ENCODE assay signal across 26 mouse cellular contexts in genomic region chr12:105738316-105739096, GRCm38 (mm10). TPM values are rescaled to one million over a fixed set of nuclear protein-coding genes. Genes with fewer than 3 reads are reported as not detected.
DNase-seq lines count a peak whose midpoint lies in the region; ATAC-seq and TF ChIP-seq lines count a peak whose summit lies in the region.
"Had no signal": no experiment of that assay in that cellular context is flagged by ENCODE, and none has a peak within 500 bp of the region (broad histone marks: within the 10 kb centered on the region; RNA-seq: fewer than 3 reads in every experiment).

No protein-coding gene starts in this region.

- no peak overlapping the region for H3K9ac ChIP-seq in ES-E14 (ENCODE audit: insufficient read depth, low read depth, low read length, poor library complexity, severe bottlenecking)
- no peak overlapping the region for H3K9ac ChIP-seq in liver, embryonic 15.5 days
- no peak overlapping the region for H3K9ac ChIP-seq in forebrain, embryonic 14.5 days (ENCODE audit: low read length)
- H3K9ac ChIP-seq: hindbrain, embryonic 13.5 days; lung, embryonic 15.5 days; stomach, embryonic 15.5 days had no signal

- H3K9me3 ChIP-seq in ES-E14 (ENCODE audit: control insufficient read depth, insufficient read depth, low read depth, low read length): no peaks in the 10 kb centered on the region
- H3K9me3 ChIP-seq in limb, embryonic 10.5 days (replicated peaks): no peaks in the 10 kb centered on the region
- H3K9me3 ChIP-seq in liver, embryonic 15.5 days (replicated peaks): no peaks in the 10 kb centered on the region
- no peaks in the 10 kb centered on the region for H3K9me3 ChIP-seq in forebrain, embryonic 14.5 days (replicated peaks; ENCODE audit: control insufficient read depth, low read length)
- H3K9me3 ChIP-seq: forebrain, embryonic 10.5 days; hindbrain, embryonic 13.5 days; lung, embryonic 15.5 days; stomach, embryonic 15.5 days had no signal

- peak; percentile 64; the same call in 1 of the 2 replicates for ATAC-seq in liver, embryonic 15.5 days (ENCODE audit: insufficient read depth)
- ATAC-seq in forebrain, embryonic 14.5 days: no peak
- ATAC-seq in frontal cortex, adult (ENCODE audit: low TSS enrichment): no peak
- ATAC-seq: inflammation-experienced regulatory T-cells, adult 6 months had no signal

- in situ Hi-C loops in ES-E14 (cut with MboI; ENCODE audit: low sequenced_read_pairs in 2 of 2, unreplicated experiment in 2 of 2): no loop called here

- no peaks in the 10 kb centered on the region; the same call in 1 of the 2 replicates for H3K36me3 ChIP-seq in ES-E14 (ENCODE audit: control insufficient read depth, insufficient read depth, low read length, poor library complexity, severe bottlenecking)
- H3K36me3 ChIP-seq in limb, embryonic 10.5 days: no peaks in the 10 kb centered on the region
- no peaks in the 10 kb centered on the region for H3K36me3 ChIP-seq in liver, embryonic 15.5 days (replicated peaks)
- no peaks in the 10 kb centered on the region for H3K36me3 ChIP-seq in forebrain, embryonic 14.5 days (ENCODE audit: control insufficient read depth, insufficient read depth, low read length)
- H3K36me3 ChIP-seq: forebrain, embryonic 10.5 days; hindbrain, embryonic 13.5 days; lung, embryonic 15.5 days; stomach, embryonic 15.5 days had no signal

- peaks cover 4 to 24% of the 10 kb centered on the region in 2 experiments; a peak in 3 of 4 replicates for H3K4me1 ChIP-seq in ES-E14 (ENCODE audit: control insufficient read depth in 2 of 2, insufficient read depth in 2 of 2, low read length in 2 of 2, poor library complexity in 1 of 2)
- peaks cover 12% of the 10 kb centered on the region for H3K4me1 ChIP-seq in limb, embryonic 10.5 days
- peaks cover 7% of the 10 kb centered on the region for H3K4me1 ChIP-seq in liver, embryonic 15.5 days (replicated peaks)
- no peaks in the 10 kb centered on the region for H3K4me1 ChIP-seq in forebrain, embryonic 14.5 days (ENCODE audit: control insufficient read depth, insufficient read depth, low read length)
- H3K4me1 ChIP-seq: hindbrain, embryonic 13.5 days; lung, embryonic 15.5 days; stomach, embryonic 15.5 days had no signal

- H3K4me2 ChIP-seq in liver, embryonic 15.5 days: no peak overlapping the region
- no peak overlapping the region for H3K4me2 ChIP-seq in forebrain, embryonic 14.5 days (ENCODE audit: low read length)
- H3K4me2 ChIP-seq: heart, embryonic 11.5 days; hindbrain, embryonic 13.5 days; lung, embryonic 15.5 days; midbrain, embryonic 11.5 days; stomach, embryonic 15.5 days had no signal

- WGBS in limb, embryonic 10.5 days: 78% methylated on average over 15 of the region's 15 CpGs
- 65% methylated on average over 15 of the region's 15 CpGs for WGBS in liver, embryonic 15.5 days (ENCODE audit: insufficient replicate concordance)
- 90% methylated on average over 15 of the region's 15 CpGs for WGBS in forebrain, embryonic 14.5 days

- peak; percentile 85 for DNase-seq in heart, adult 11 months
- no peak for DNase-seq in heart, postnatal 4 days
- no peak for DNase-seq in ES-E14 (ENCODE audit: low read depth, low spot score)
- no peak for DNase-seq in limb, embryonic 10.5 days (ENCODE audit: low spot score)
- DNase-seq in forebrain, embryonic 14.5 days (ENCODE audit: low spot score): no peak
- no peak for DNase-seq in adrenal gland, adult 2 months
- DNase-seq: adrenal gland, postnatal 14 days; cerebellum, adult 8-10 months; cerebellum, postnatal 36 days; gastrocnemius, adult 2 months; kidney, adult 18-20 months; kidney, postnatal 25 days; layer of hippocampus, postnatal 36 days; lung, postnatal 36 days; thymus, postnatal 4 days had no signal

- H3K4me3 ChIP-seq in ES-E14 (ENCODE audit: insufficient read depth in 1 of 2, low read depth in 1 of 2, low read length in 2 of 2, poor library complexity in 1 of 2, severe bottlenecking in 1 of 2): no peak overlapping the region
- H3K4me3 ChIP-seq in limb, embryonic 10.5 days: no peak overlapping the region
- no peak overlapping the region for H3K4me3 ChIP-seq in liver, embryonic 15.5 days (replicated peaks)
- no peak overlapping the region for H3K4me3 ChIP-seq in forebrain, embryonic 14.5 days (ENCODE audit: low read depth, low read length)
- H3K4me3 ChIP-seq: forebrain, embryonic 10.5 days; gastrocnemius, adult 2 months; hindbrain, embryonic 13.5 days; layer of hippocampus, adult 2 months; lung, embryonic 15.5 days; stomach, embryonic 15.5 days had no signal

- no peaks in the 10 kb centered on the region for H3K27me3 ChIP-seq in limb, embryonic 10.5 days (ENCODE audit: low read depth, poor library complexity, severe bottlenecking)
- no peaks in the 10 kb centered on the region for H3K27me3 ChIP-seq in liver, embryonic 15.5 days
- no peaks in the 10 kb centered on the region for H3K27me3 ChIP-seq in forebrain, embryonic 14.5 days (replicated peaks; ENCODE audit: control insufficient read depth, insufficient read depth, low read length)
- H3K27me3 ChIP-seq: hindbrain, embryonic 13.5 days; lung, embryonic 15.5 days; stomach, embryonic 15.5 days had no signal

- peak overlapping the region; percentile 23; the same call in 1 of the 2 replicates for H3K27ac ChIP-seq in ES-E14 (ENCODE audit: insufficient read depth, low read depth, low read length, poor library complexity, severe bottlenecking)
- H3K27ac ChIP-seq in limb, embryonic 10.5 days: peak overlapping the region; percentile 39; the same call in 1 of the 2 replicates
- H3K27ac ChIP-seq in liver, embryonic 15.5 days (replicated peaks): no peak overlapping the region
- H3K27ac ChIP-seq in forebrain, embryonic 14.5 days (ENCODE audit: low read depth, low read length): no peak overlapping the region
- H3K27ac ChIP-seq: forebrain, embryonic 10.5 days; gastrocnemius, adult 2 months; hindbrain, embryonic 13.5 days; layer of hippocampus, adult 2 months; lung, embryonic 15.5 days; stomach, embryonic 15.5 days had no signal

TF ChIP-seq in ES-E14, 5 proteins besides CTCF, POLR2A, EP300 and RAD21:
- TF ChIP-seq ZC3H11A (IDR thresholded peaks at IDR 0.05; ENCODE audit: borderline replicate concordance, low read depth, low read length): no peak
- no peak for TF ChIP-seq CHD2 (IDR thresholded peaks at IDR 0.05; ENCODE audit: low read depth, low read length)
- TF ChIP-seq HCFC1 (IDR thresholded peaks at IDR 0.05; ENCODE audit: borderline replicate concordance, insufficient read depth, low read length): no peak
- no peak for TF ChIP-seq MAFK (IDR thresholded peaks at IDR 0.05; ENCODE audit: insufficient read depth, low read depth, low read length)
- no peak for TF ChIP-seq ZNF384 (IDR thresholded peaks at IDR 0.05; ENCODE audit: low read depth, low read length)

RNA-seq across cellular contexts. Expression of gene Ak7, which starts 32.7 kb away (rescaled TPM):
- under 1 TPM in 1 of 2 experiments, not detected in 1; 0.09 TPM for total RNA-seq in heart, postnatal 4 days (2021)
- 2.3 and 6.5 TPM in 2 replicates for total RNA-seq in ES-E14 (2012; rRNA removed)
- 0.05 and 0.09 TPM in 2 replicates for polyA plus RNA-seq in limb, embryonic 10.5 days (2016; fragmentation: Nextera tagmentation; extraction: Ambion mirVana)
- 0.09 and 0.13 TPM in 2 replicates for polyA plus RNA-seq in liver, embryonic 15.5 days (2015; fragmentation: Nextera tagmentation; extraction: Ambion mirVana)
- 0.41 and 0.73 TPM in 2 replicates for polyA plus RNA-seq in forebrain, embryonic 14.5 days (2014; fragmentation: Nextera tagmentation; extraction: Ambion mirVana)
- under 1 TPM; 0.12 to 0.48 TPM for total RNA-seq in adrenal gland, adult 2 months (2021)
- polyA plus RNA-seq in adrenal gland, adult 2 months (2012; rRNA removed): 0.02 TPM in 1 of 2 replicates, not detected in the other
- total RNA-seq: gastrocnemius, adult 2 months had no signal
- polyA plus RNA-seq: embryonic facial prominence, embryonic 11.5 days had no signal

RNA-seq across cellular contexts. Expression of gene Papola, which starts 46.0 kb away (rescaled TPM):
- total RNA-seq in heart, postnatal 4 days (2021): 100 to 1,000 TPM; 168 to 174 TPM
- 95.9 and 131 TPM in 2 replicates for total RNA-seq in ES-E14 (2012; rRNA removed)
- polyA plus RNA-seq in limb, embryonic 10.5 days (2016; fragmentation: Nextera tagmentation; extraction: Ambion mirVana): 281 and 297 TPM in 2 replicates
- 90.3 and 97.1 TPM in 2 replicates for polyA plus RNA-seq in liver, embryonic 15.5 days (2015; fragmentation: Nextera tagmentation; extraction: Ambion mirVana)
- 164 and 176 TPM in 2 replicates for polyA plus RNA-seq in forebrain, embryonic 14.5 days (2014; fragmentation: Nextera tagmentation; extraction: Ambion mirVana)
- total RNA-seq in adrenal gland, adult 2 months (2021): 100 to 1,000 TPM; 227 to 228 TPM
- polyA plus RNA-seq in adrenal gland, adult 2 months (2012; rRNA removed): 19.4 and 28.7 TPM in 2 replicates

RNA-seq across cellular contexts. Expression of gene Atg2b, which starts 53.5 kb away (rescaled TPM):
- total RNA-seq in heart, postnatal 4 days (2021): 10 to 100 TPM; 18.5 to 19.7 TPM
- 25.2 and 30.9 TPM in 2 replicates for total RNA-seq in ES-E14 (2012; rRNA removed)
- 12.1 and 14.0 TPM in 2 replicates for polyA plus RNA-seq in limb, embryonic 10.5 days (2016; fragmentation: Nextera tagmentation; extraction: Ambion mirVana)
- 6.8 and 7.7 TPM in 2 replicates for polyA plus RNA-seq in liver, embryonic 15.5 days (2015; fragmentation: Nextera tagmentation; extraction: Ambion mirVana)
- 13.8 and 14.6 TPM in 2 replicates for polyA plus RNA-seq in forebrain, embryonic 14.5 days (2014; fragmentation: Nextera tagmentation; extraction: Ambion mirVana)
- 10 to 100 TPM; 22.7 to 28.9 TPM for total RNA-seq in adrenal gland, adult 2 months (2021)
- polyA plus RNA-seq in adrenal gland, adult 2 months (2012; rRNA removed): 12.7 and 14.4 TPM in 2 replicates

RNA-seq across cellular contexts. Expression of gene Gskip, which starts 53.9 kb away (rescaled TPM):
- total RNA-seq in heart, postnatal 4 days (2021): 10 to 100 TPM in 1 of 2 experiments, 1 to 10 TPM in 1; 9.9 to 10.3 TPM
- total RNA-seq in ES-E14 (2012; rRNA removed): 7.2 and 8.6 TPM in 2 replicates
- polyA plus RNA-seq in limb, embryonic 10.5 days (2016; fragmentation: Nextera tagmentation; extraction: Ambion mirVana): 36.8 and 41.2 TPM in 2 replicates
- 11.5 and 11.8 TPM in 2 replicates for polyA plus RNA-seq in liver, embryonic 15.5 days (2015; fragmentation: Nextera tagmentation; extraction: Ambion mirVana)
- polyA plus RNA-seq in forebrain, embryonic 14.5 days (2014; fragmentation: Nextera tagmentation; extraction: Ambion mirVana): 33.5 and 34.1 TPM in 2 replicates
- 10 to 100 TPM; 16.5 to 21.5 TPM for total RNA-seq in adrenal gland, adult 2 months (2021)
- 4.3 and 4.4 TPM in 2 replicates for polyA plus RNA-seq in adrenal gland, adult 2 months (2012; rRNA removed)

Comparison
In these comparisons a context has a peak if more than half of its experiments do, and no peak if none do; other contexts are left out.
1. H3K27ac ChIP-seq: peak in ES-E14 (single experiment) and limb, embryonic 10.5 days (single experiment); none in liver, embryonic 15.5 days (single experiment) and forebrain, embryonic 14.5 days (single experiment).